Comparison of ENCODE assay signal across 8 mouse cellular contexts in genomic region chrX:166440616-166441063, GRCm38 (mm10). TPM values are rescaled to one million over a fixed set of nuclear protein-coding genes. Genes with fewer than 3 reads are reported as not detected.
DNase-seq lines count a peak whose midpoint lies in the region; ATAC-seq and TF ChIP-seq lines count a peak whose summit lies in the region.

Gene Ofd1 (minus strand): TSS chrX:166440704.

- peak within 1 kb of the TSS; percentile 72 for H3K27ac ChIP-seq in embryonic facial prominence, embryonic 13.5 days
- peak within 1 kb of the TSS; percentile 89 for H3K27ac ChIP-seq in heart, adult 2 months
- H3K27ac ChIP-seq in limb, embryonic 13.5 days, result peak within 1 kb of the TSS; percentile 52; the same call in 1 of the 2 replicates
- peak within 1 kb of the TSS; percentile 88 for H3K27ac ChIP-seq in midbrain, embryonic 16.5 days (ENCODE audit: low read length)

- peaks cover 72% of the 10 kb centered on the region for H3K27me3 ChIP-seq in embryonic facial prominence, embryonic 13.5 days
- no peaks in the 10 kb centered on the region for H3K27me3 ChIP-seq in heart, adult 2 months (ENCODE audit: control insufficient read depth, insufficient read depth, low read length)
- H3K27me3 ChIP-seq in limb, embryonic 13.5 days, result peaks cover 60% of the 10 kb centered on the region
- H3K27me3 ChIP-seq in midbrain, embryonic 16.5 days (ENCODE audit: control insufficient read depth, insufficient read depth, low read depth, low read length), result peaks cover 3% of the 10 kb centered on the region; the same call in 1 of the 2 replicates

- no peak for TF ChIP-seq EP300 in heart, adult 2 months (IDR thresholded peaks at IDR 0.05; ENCODE audit: insufficient read depth, low read depth, low read length)

- H3K9ac ChIP-seq in embryonic facial prominence, embryonic 13.5 days, result peak within 1 kb of the TSS; percentile 80
- peak within 1 kb of the TSS; percentile 90 for H3K9ac ChIP-seq in heart, adult 2 months (ENCODE audit: low read depth, low read length)
- peak within 1 kb of the TSS; percentile 78 for H3K9ac ChIP-seq in limb, embryonic 13.5 days
- peak within 1 kb of the TSS; percentile 84 for H3K9ac ChIP-seq in midbrain, embryonic 16.5 days (ENCODE audit: low read depth, low read length)

- peak; percentile 76 for TF ChIP-seq POLR2A in heart, adult 2 months (IDR thresholded peaks at IDR 0.05; ENCODE audit: insufficient read depth, low read depth, low read length)

- H3K9me3 ChIP-seq in embryonic facial prominence, embryonic 13.5 days, result no peaks in the 10 kb centered on the region
- H3K9me3 ChIP-seq in limb, embryonic 13.5 days, result no peaks in the 10 kb centered on the region
- no peaks in the 10 kb centered on the region for H3K9me3 ChIP-seq in midbrain, embryonic 16.5 days (replicated peaks; ENCODE audit: control insufficient read depth, low read length, poor library complexity, severe bottlenecking)

- no peaks in the 10 kb centered on the region for H3K79me2 ChIP-seq in heart, adult 2 months (replicated peaks; ENCODE audit: control insufficient read depth, insufficient read depth, low read length)

- peak within 1 kb of the TSS; percentile 59 for H3K4me2 ChIP-seq in embryonic facial prominence, embryonic 13.5 days
- peak within 1 kb of the TSS; percentile 64 for H3K4me2 ChIP-seq in limb, embryonic 13.5 days (replicated peaks)
- H3K4me2 ChIP-seq in midbrain, embryonic 16.5 days (ENCODE audit: low read length), result peak within 1 kb of the TSS; percentile 60

- peak; percentile 95 for ATAC-seq in embryonic facial prominence, embryonic 13.5 days (ENCODE audit: insufficient number of reproducible peaks, insufficient read depth, low FRiP score, low TSS enrichment, low read depth)
- ATAC-seq in limb, embryonic 13.5 days (ENCODE audit: low FRiP score, low read depth), result peak; percentile 99
- ATAC-seq in midbrain, embryonic 16.5 days, result peak; percentile 99

- H3K4me3 ChIP-seq in embryonic facial prominence, embryonic 13.5 days, result peak within 1 kb of the TSS; percentile 61
- H3K4me3 ChIP-seq in heart, adult 2 months, result peak within 1 kb of the TSS; percentile 69
- H3K4me3 ChIP-seq in limb, embryonic 13.5 days, result peak within 1 kb of the TSS; percentile 58
- peak within 1 kb of the TSS; percentile 63 for H3K4me3 ChIP-seq in midbrain, embryonic 16.5 days (ENCODE audit: low read depth, low read length)

- 20% methylated on average over 43 of the region's 44 CpGs for WGBS in embryonic facial prominence, embryonic 13.5 days
- WGBS in heart, adult 2 months, result 14% methylated on average over 42 of the region's 44 CpGs
- 14% methylated on average over 44 of the region's 44 CpGs for WGBS in limb, embryonic 13.5 days
- 18% methylated on average over 44 of the region's 44 CpGs for WGBS in midbrain, embryonic 16.5 days

- H3K36me3 ChIP-seq in embryonic facial prominence, embryonic 13.5 days, result no peaks in the 10 kb centered on the region
- no peaks in the 10 kb centered on the region for H3K36me3 ChIP-seq in heart, adult 2 months (ENCODE audit: control insufficient read depth, insufficient read depth, low read length)
- no peaks in the 10 kb centered on the region for H3K36me3 ChIP-seq in limb, embryonic 13.5 days
- H3K36me3 ChIP-seq in midbrain, embryonic 16.5 days (ENCODE audit: control insufficient read depth, insufficient read depth, low read length), result no peaks in the 10 kb centered on the region

- intact Hi-C loops in heart, adult 2 months (cut with DNase I), result loop anchor here (2.0 to 5.0 kb wide), 2 partner anchors 37 to 72 kb away; partner anchors contain the start of gene Rab9

- DNase-seq in 3134 (ENCODE audit: extremely low read depth, insufficient read length, low spot score), result peak; percentile 83
- peak; percentile 90 to 91 for DNase-seq in adrenal gland, postnatal 36 days
- peak; percentile 90 to 93 for DNase-seq in heart, adult 2 months
- peak; percentile 89 to 91 for DNase-seq in kidney, adult 8-10 months
- peak; percentile 76 to 89 for DNase-seq in spleen, postnatal 10 days (ENCODE audit: low spot score in 2 of 2)

- H3K4me1 ChIP-seq in embryonic facial prominence, embryonic 13.5 days, result 0 out of 2 replicates have a peak, but pooled peaks cover 8% of the 10 kb centered on the region
- H3K4me1 ChIP-seq in heart, adult 2 months (ENCODE audit: control insufficient read depth, insufficient read depth, low read length), result peaks cover 1% of the 10 kb centered on the region
- H3K4me1 ChIP-seq in limb, embryonic 13.5 days, result 0 out of 2 replicates have a peak, but pooled peaks cover 9% of the 10 kb centered on the region
- H3K4me1 ChIP-seq in midbrain, embryonic 16.5 days (ENCODE audit: control insufficient read depth, insufficient read depth, low read length), result peaks cover 9% of the 10 kb centered on the region

- TF ChIP-seq CTCF in heart, adult 2 months (IDR thresholded peaks at IDR 0.05), result no peak

RNA-seq across cellular contexts. Expression of gene Ofd1, which starts in this region (rescaled TPM):
- total RNA-seq in adrenal gland, postnatal 36 days (2021), result 1 to 10 TPM; 4.5 to 7.8 TPM
- polyA plus RNA-seq in embryonic facial prominence, embryonic 13.5 days (2015; fragmentation: Nextera tagmentation; extraction: Ambion mirVana), result 7.5 and 8.2 TPM in 2 replicates
- total RNA-seq in heart, adult 2 months (2021), result 1 to 10 TPM; 3.9 to 4.3 TPM
- polyA plus RNA-seq in heart, adult 2 months (2012; rRNA removed), result 0.94 and 1.6 TPM in 2 replicates
- 6.8 and 8.0 TPM in 2 replicates for polyA plus RNA-seq in limb, embryonic 13.5 days (2015; fragmentation: Nextera tagmentation; extraction: Ambion mirVana)
- polyA plus RNA-seq in midbrain, embryonic 16.5 days (2015; fragmentation: Nextera tagmentation; extraction: Ambion mirVana), result 5.7 and 6.3 TPM in 2 replicates

Comparison
In these comparisons a context has a peak if more than half of its experiments do, and no peak if none do; other contexts are left out.
1. Peak in every context shown above with its lines: DNase-seq, ATAC-seq, H3K4me3 ChIP-seq and H3K27ac ChIP-seq.